Comparison of ENCODE assay signal across 18 mouse cellular contexts in genomic region chr9:116335561-116336478, GRCm38 (mm10).
A peak's percentile ranks its signal among the peaks of the same experiment; 100 is the strongest.
DNase-seq lines count a peak whose midpoint lies in the region; ATAC-seq and TF ChIP-seq lines count a peak whose summit lies in the region.
"Had no signal": no experiment of that assay in that cellular context is flagged by ENCODE, and none has a peak within 500 bp of the region (broad histone marks: within the 10 kb centered on the region; RNA-seq: fewer than 3 reads in every experiment).

No protein-coding gene starts in this region.

- no peak for TF ChIP-seq POLR2A in kidney, adult 2 months (IDR thresholded peaks at IDR 0.05; ENCODE audit: low read depth, low read length)

- peaks cover under 1% of the 10 kb centered on the region; the same call in 1 of the 2 replicates for H3K9me3 ChIP-seq in kidney, embryonic 14.5 days (ENCODE audit: control insufficient read depth, low read length)
- H3K9me3 ChIP-seq in liver, embryonic 16.5 days (replicated peaks; ENCODE audit: control insufficient read depth, low read length), result no peaks in the 10 kb centered on the region
- H3K9me3 ChIP-seq: forebrain, embryonic 15.5 days; hindbrain, embryonic 10.5 days; limb, embryonic 10.5 days; midbrain, embryonic 12.5 days had no signal

- no peak overlapping the region for H3K4me3 ChIP-seq in kidney, adult 2 months (ENCODE audit: insufficient read depth, low read depth, low read length)
- no peak overlapping the region for H3K4me3 ChIP-seq in kidney, embryonic 14.5 days (ENCODE audit: low read length)
- H3K4me3 ChIP-seq in liver, embryonic 16.5 days (ENCODE audit: low read depth, low read length), result no peak overlapping the region
- H3K4me3 ChIP-seq: forebrain, embryonic 15.5 days; heart, embryonic 15.5 days; hindbrain, embryonic 10.5 days; limb, embryonic 10.5 days; midbrain, embryonic 12.5 days had no signal

- 90% methylated on average over 11 of the region's 11 CpGs for WGBS in kidney, adult 2 months
- WGBS in kidney, embryonic 14.5 days, result 88% methylated on average over 11 of the region's 11 CpGs
- 30% methylated on average over 11 of the region's 11 CpGs for WGBS in liver, embryonic 16.5 days (ENCODE audit: insufficient replicate concordance)

- H3K4me2 ChIP-seq in kidney, embryonic 14.5 days (replicated peaks; ENCODE audit: low read depth, low read length), result no peak overlapping the region
- H3K4me2 ChIP-seq in liver, embryonic 16.5 days (ENCODE audit: low read depth, low read length), result no peak overlapping the region
- H3K4me2 ChIP-seq: forebrain, embryonic 15.5 days; heart, embryonic 15.5 days; lung, embryonic 14.5 days; midbrain, embryonic 12.5 days had no signal

- no peaks in the 10 kb centered on the region for H3K36me3 ChIP-seq in kidney, adult 2 months (ENCODE audit: control insufficient read depth, insufficient read depth, low read length)
- H3K36me3 ChIP-seq in kidney, embryonic 14.5 days (ENCODE audit: control insufficient read depth, insufficient read depth, low read length), result no peaks in the 10 kb centered on the region
- H3K36me3 ChIP-seq in liver, embryonic 16.5 days (ENCODE audit: control insufficient read depth, insufficient read depth), result no peaks in the 10 kb centered on the region
- H3K36me3 ChIP-seq: forebrain, embryonic 15.5 days; heart, embryonic 15.5 days; hindbrain, embryonic 10.5 days; limb, embryonic 10.5 days; midbrain, embryonic 12.5 days had no signal

- DNase-seq in kidney, adult 2 months, result peak; percentile 66
- peak; percentile 28 for DNase-seq in NIH3T3 (ENCODE audit: low read depth)
- peak; percentile 32 for DNase-seq in induced T-regulatory cell, adult 2 months (ENCODE audit: low read depth)
- no peak for DNase-seq in gastrocnemius, adult 8-10 months (ENCODE audit: low spot score in 2 of 2)
- no peak for DNase-seq in right cerebral cortex, postnatal 25 days
- DNase-seq: cerebellum, adult 11 months; cerebellum, postnatal 14 days; heart, adult 18-20 months; lung, embryonic 14.5 days; lung, postnatal 4 days; right cerebral cortex, postnatal 4 days had no signal

- TF ChIP-seq CTCF in kidney, adult 2 months (conservative IDR thresholded peaks at IDR 0.05; ENCODE audit: insufficient read depth, insufficient read length, low read depth, low read length), result no peak

- no peak overlapping the region for H3K9ac ChIP-seq in kidney, embryonic 14.5 days (ENCODE audit: low read depth, low read length)
- H3K9ac ChIP-seq in liver, embryonic 16.5 days (ENCODE audit: low read depth, low read length), result no peak overlapping the region
- H3K9ac ChIP-seq: forebrain, embryonic 15.5 days; heart, embryonic 15.5 days; lung, embryonic 14.5 days; midbrain, embryonic 12.5 days had no signal

- H3K4me1 ChIP-seq in kidney, adult 2 months (ENCODE audit: control insufficient read depth, insufficient read depth, low read length), result peaks cover 3% of the 10 kb centered on the region; the same call in 1 of the 2 replicates
- 0 out of 2 replicates have a peak, but pooled peaks cover 5% of the 10 kb centered on the region for H3K4me1 ChIP-seq in kidney, embryonic 14.5 days (ENCODE audit: control insufficient read depth, insufficient read depth, low read length)
- peaks cover 12% of the 10 kb centered on the region for H3K4me1 ChIP-seq in liver, embryonic 16.5 days (ENCODE audit: control insufficient read depth, low read depth, low read length)
- H3K4me1 ChIP-seq: forebrain, embryonic 15.5 days; heart, embryonic 15.5 days; hindbrain, embryonic 10.5 days; midbrain, embryonic 12.5 days had no signal

- no peak for ATAC-seq in kidney, embryonic 14.5 days (ENCODE audit: low FRiP score, low TSS enrichment)
- peak; percentile 70 for ATAC-seq in liver, embryonic 16.5 days (ENCODE audit: low read depth)
- ATAC-seq: forebrain, embryonic 15.5 days had no signal

- no peaks in the 10 kb centered on the region for H3K27me3 ChIP-seq in kidney, adult 2 months (replicated peaks; ENCODE audit: control insufficient read depth, insufficient read depth, low read length)
- no peaks in the 10 kb centered on the region for H3K27me3 ChIP-seq in kidney, embryonic 14.5 days (ENCODE audit: control insufficient read depth, insufficient read depth, low read length)
- no peaks in the 10 kb centered on the region for H3K27me3 ChIP-seq in liver, embryonic 16.5 days (ENCODE audit: control insufficient read depth, insufficient read depth, low read depth, low read length)
- H3K27me3 ChIP-seq: forebrain, embryonic 15.5 days; heart, embryonic 15.5 days; midbrain, embryonic 12.5 days had no signal

- H3K27ac ChIP-seq in kidney, adult 2 months (ENCODE audit: insufficient read depth, low read depth, low read length), result no peak overlapping the region
- H3K27ac ChIP-seq in kidney, embryonic 14.5 days (ENCODE audit: low read depth, low read length), result no peak overlapping the region
- no peak overlapping the region for H3K27ac ChIP-seq in liver, embryonic 16.5 days (ENCODE audit: low read length)
- H3K27ac ChIP-seq: forebrain, embryonic 15.5 days; heart, embryonic 15.5 days; hindbrain, embryonic 10.5 days; limb, embryonic 10.5 days; midbrain, embryonic 12.5 days had no signal

Comparison
In these comparisons a context has a peak if more than half of its experiments do, and no peak if none do; other contexts are left out.
1. DNase-seq: peak in kidney, adult 2 months (single experiment), NIH3T3 (single experiment) and induced T-regulatory cell, adult 2 months (single experiment); none in gastrocnemius, adult 8-10 months (0 of 2) and right cerebral cortex, postnatal 25 days (single experiment).